Mouse (Mus musculus) E14TG2a.4 (cell line): ENCODE measurements around the gene 4930467E23Rik.
"Not testable (repeated sequence)": the region's sequence is repeated elsewhere in the genome, so short reads cannot be mapped to it uniquely, and the experiment has no call there.

Source experiments
- H3K27me3 ChIP-seq: 2 replicates; pipeline ENCODE4 v1.6.1; 2014; ENCODE audit warnings: low read length, control low read depth; ENCODE audit not compliant: insufficient read depth
- H3K36me3 ChIP-seq: 2 replicates; pipeline ENCODE4 v1.6.1; 2014; ENCODE audit warnings: low read length, control low read depth; ENCODE audit not compliant: insufficient read depth
- H3K4me1 ChIP-seq: replicated peaks from 2 replicates; pipeline ENCODE4 v1.6.1; 2014; ENCODE audit warnings: low read depth, low read length, control low read depth
- H3K4me3 ChIP-seq: replicated peaks from 2 replicates; pipeline ENCODE4 v1.5.1; 2014; ENCODE audit warnings: mild to moderate bottlenecking, low read length
- H3K9me3 ChIP-seq: 2 replicates; pipeline ENCODE4 v1.6.1; 2014; ENCODE audit warnings: low read length, control low read depth
- NANOG ChIP-seq: IDR thresholded peaks from 2 replicates; pipeline ENCODE4 v1.6.1; 2014; ENCODE audit warnings: borderline replicate concordance, low read length, mixed read lengths

4930467E23Rik gene

DNA sequence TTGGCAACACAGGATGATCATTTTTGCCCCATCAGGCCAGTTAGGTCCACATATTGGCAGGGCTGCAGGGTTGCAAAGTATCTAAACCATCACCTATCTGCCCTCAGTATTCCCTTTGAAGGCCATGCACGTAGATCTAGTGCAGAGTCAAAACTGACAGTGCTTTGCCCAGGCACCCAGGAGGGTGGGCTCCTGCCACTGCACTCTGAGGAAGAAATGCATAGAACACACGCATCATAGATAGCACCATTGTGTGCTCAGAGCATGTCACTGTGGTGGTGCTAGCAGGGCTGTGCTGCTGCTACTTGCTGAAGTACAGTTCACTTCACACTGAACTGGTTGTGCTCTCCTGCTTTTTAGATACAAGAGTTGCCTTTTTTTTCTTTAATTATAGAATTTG, at the start of gene 4930467E23Rik:
Gene 4930467E23Rik, plus strand, starts transcription at position 301 of the 400 bp plus-strand sequence.
- H3K36me3 ChIP-seq, H3K9me3 ChIP-seq, H3K4me3 ChIP-seq, H3K4me1 ChIP-seq, H3K27me3 ChIP-seq: not testable (repeated sequence)

- H3K4me1 ChIP-seq, H3K4me3 ChIP-seq, H3K27me3 ChIP-seq, H3K36me3 ChIP-seq: not testable (repeated sequence)
- peaks cover 11% of the 10 kb centered on the region for H3K9me3 ChIP-seq
Measured at GRCm38 (mm10) chr8:19682311-19682710, 47.1 kb upstream of the 4930467E23Rik start.

DNA sequence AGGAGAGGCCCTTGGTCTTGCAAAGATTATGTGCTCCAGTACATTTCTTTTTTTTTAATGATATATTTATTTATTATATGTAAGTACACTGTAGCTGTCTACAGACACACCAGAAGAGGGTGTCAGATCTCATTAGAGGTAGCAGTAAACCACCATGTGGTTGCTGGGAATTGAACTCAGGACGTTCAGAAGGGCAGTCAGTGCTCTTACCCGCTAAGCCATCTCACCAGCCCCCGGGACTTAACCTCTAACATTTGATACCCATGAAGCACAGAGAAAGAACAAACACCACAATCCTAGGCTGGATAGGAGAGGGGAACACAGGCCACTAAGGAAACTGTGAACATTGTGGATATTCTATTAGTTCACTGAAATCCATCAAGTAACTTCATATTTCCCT, 43.9 kb upstream of the 4930467E23Rik start:
- H3K9me3 ChIP-seq, H3K36me3 ChIP-seq, H3K27me3 ChIP-seq, H3K4me3 ChIP-seq, H3K4me1 ChIP-seq: not testable (repeated sequence)

DNA sequence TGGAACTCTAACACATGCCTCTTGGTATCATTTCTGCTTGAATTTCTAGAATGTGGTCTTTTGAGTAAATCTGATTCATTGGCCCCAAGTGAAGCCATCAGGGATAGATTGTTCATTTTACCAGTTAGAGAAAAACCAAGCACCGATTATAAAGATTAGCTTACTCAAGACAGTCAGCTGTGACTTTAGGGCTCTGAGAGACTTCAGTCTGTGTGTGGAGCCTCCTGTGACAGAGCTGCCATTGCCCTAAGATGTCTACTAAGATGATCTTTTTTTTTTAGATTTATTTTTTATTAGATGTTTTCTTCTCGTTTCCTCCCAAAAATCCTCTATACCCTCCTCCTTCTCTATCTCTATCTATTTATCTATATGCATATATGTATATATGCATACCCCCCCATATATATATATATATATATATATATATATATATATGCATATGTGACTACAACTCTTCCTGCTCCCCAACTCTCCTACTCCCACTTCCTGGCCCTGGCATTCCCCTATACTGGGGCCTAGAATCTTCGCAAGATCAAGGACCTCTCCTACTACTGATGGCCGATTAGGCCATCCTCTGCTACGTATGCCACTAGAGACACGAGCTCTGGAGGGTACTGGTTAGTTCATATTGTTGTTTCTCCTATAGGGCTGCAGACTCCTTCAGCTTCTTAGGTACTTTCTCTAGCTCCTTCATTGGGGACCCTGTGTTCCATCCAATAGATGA, 40.4 kb upstream of the 4930467E23Rik start:
- not testable (repeated sequence) for H3K36me3 ChIP-seq, H3K27me3 ChIP-seq, H3K4me1 ChIP-seq, H3K4me3 ChIP-seq, H3K9me3 ChIP-seq

DNA sequence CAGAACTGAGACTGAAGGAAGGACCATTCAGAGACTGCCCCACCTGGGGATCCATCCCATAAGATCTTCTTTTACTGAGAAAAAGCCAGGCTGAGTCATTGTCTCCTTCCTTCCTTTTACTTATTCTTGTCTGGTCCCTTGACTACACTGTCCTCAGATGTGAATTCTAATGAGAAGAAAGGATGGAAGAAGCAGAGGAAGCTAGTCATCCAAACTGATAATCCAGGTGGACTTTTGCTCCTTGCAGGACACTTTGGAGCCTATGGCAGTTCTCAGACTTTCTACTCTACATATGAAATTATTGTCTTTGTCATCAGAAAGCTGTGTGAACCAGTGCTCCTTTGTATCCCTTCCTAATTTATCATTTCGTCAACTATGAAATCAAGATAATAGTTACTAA, 39.6 kb upstream of the 4930467E23Rik start:
- not testable (repeated sequence) for H3K9me3 ChIP-seq, H3K27me3 ChIP-seq, H3K4me3 ChIP-seq, H3K36me3 ChIP-seq, H3K4me1 ChIP-seq

- H3K27me3 ChIP-seq, H3K9me3 ChIP-seq, H3K4me1 ChIP-seq, H3K4me3 ChIP-seq, H3K36me3 ChIP-seq: not testable (repeated sequence)
Measured at GRCm38 (mm10) chr8:19691421-19691820, 38.0 kb upstream of the 4930467E23Rik start.

GRCm38 (mm10) chr8:19697497-19698077, 31.8 kb upstream of the 4930467E23Rik start:
- H3K36me3 ChIP-seq, H3K4me3 ChIP-seq, H3K27me3 ChIP-seq, H3K4me1 ChIP-seq: not testable (repeated sequence)
- H3K9me3 ChIP-seq = peaks cover 19% of the 10 kb centered on the region

GRCm38 (mm10) chr8:19698123-19698522, 31.3 kb upstream of the 4930467E23Rik start:
- H3K4me1 ChIP-seq, H3K4me3 ChIP-seq, H3K36me3 ChIP-seq, H3K27me3 ChIP-seq: not testable (repeated sequence)
- H3K9me3 ChIP-seq = peaks cover 21% of the 10 kb centered on the region

- peaks cover 21% of the 10 kb centered on the region for H3K9me3 ChIP-seq
- peaks cover 11% of the 10 kb centered on the region for H3K4me1 ChIP-seq
Measured at GRCm38 (mm10) chr8:19698722-19699121, 30.7 kb upstream of the 4930467E23Rik start.

GRCm38 (mm10) chr8:19701326-19701725, 28.1 kb upstream of the 4930467E23Rik start:
- peaks cover 24% of the 10 kb centered on the region for H3K9me3 ChIP-seq
- peaks cover 11% of the 10 kb centered on the region for H3K4me1 ChIP-seq
- not testable (repeated sequence) for H3K36me3 ChIP-seq, H3K4me3 ChIP-seq, H3K27me3 ChIP-seq
- TF ChIP-seq NANOG = 0 out of 2 replicates have a peak, but pooled peaks have one; percentile 21

More at GRCm38 (mm10) chr8:19698722-19699121, 30.7 kb upstream of the 4930467E23Rik start:
- H3K4me3 ChIP-seq, H3K36me3 ChIP-seq, H3K27me3 ChIP-seq: not testable (repeated sequence)

DNA sequence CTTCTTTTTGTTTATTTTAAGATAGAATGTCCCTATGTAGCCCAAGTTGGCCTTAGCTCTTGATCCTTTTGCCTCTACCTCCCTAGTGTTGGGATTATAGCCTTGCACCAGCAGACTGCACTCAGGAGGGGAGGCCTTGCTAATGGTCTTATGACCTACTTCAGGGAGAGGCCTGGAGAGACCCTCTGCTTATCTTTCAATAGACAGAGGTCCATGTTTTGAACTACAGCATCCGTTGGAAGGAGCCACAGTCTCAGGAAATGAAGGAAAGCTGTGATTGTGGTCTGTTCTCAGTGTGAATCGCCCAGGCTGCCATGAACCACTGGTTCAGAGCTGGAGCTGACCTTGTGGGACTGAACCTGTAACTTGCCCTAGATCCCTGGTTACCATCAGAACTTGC, 27.1 kb upstream of the 4930467E23Rik start:
- not testable (repeated sequence) for H3K27me3 ChIP-seq, H3K4me3 ChIP-seq, H3K36me3 ChIP-seq
- H3K4me1 ChIP-seq = peaks cover 12% of the 10 kb centered on the region
- peaks cover 25% of the 10 kb centered on the region for H3K9me3 ChIP-seq
